Mouse (Mus musculus) adrenal gland, postnatal 25 days (tissue): ENCODE measurements at regions not wholly inside any gene's neighbourhood (a gene's known extent, or its start where the extent isn't known, plus 50 kb on each side); places are given as distances from the start of the nearest gene placed in this dataset.

Experiments used
- DNase-seq: peaks from one replicate; pipeline ENCODE4 v3.0.0; 2021; ENCODE audit warnings: mixed read lengths

GRCm38 (mm10) chr14:46517258-46517657 lies 126.8 kb upstream of the Bmp4 start:
- no peak for DNase-seq

DNA sequence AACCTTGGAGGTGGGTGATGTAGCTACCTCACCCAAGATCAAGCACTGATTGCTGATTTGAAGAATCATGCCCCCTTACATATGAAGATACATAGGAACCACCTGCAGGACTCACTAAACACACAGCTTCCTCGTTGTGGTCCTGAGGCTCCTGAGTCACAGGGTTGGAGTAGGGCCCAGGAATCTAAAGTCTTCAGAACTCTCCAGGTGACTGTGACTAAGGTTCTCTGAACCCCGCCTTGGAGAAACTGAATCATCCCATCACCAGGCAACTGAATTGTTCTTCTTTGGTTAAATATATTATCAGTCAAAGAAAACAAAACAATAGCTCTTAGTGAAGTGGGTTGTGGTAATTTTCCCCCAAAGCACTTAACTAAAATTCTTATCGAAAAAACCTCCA lies 125.8 kb upstream of the Bmp4 start:
- DNase-seq, result no peak

- no peak for DNase-seq
These were observed 123.9 kb upstream of the Bmp4 start for GRCm38 (mm10) chr14:46514262-46514932.

- DNase-seq, result no peak
These were observed 121.6 kb upstream of the Bmp4 start for GRCm38 (mm10) chr14:46512118-46512517.

GRCm38 (mm10) chr14:46508871-46509270 lies 118.4 kb upstream of the Bmp4 start:
- DNase-seq, result no peak

- DNase-seq, result no peak
These were observed 114.8 kb upstream of the Bmp4 start for GRCm38 (mm10) chr14:46505266-46505665.

DNA sequence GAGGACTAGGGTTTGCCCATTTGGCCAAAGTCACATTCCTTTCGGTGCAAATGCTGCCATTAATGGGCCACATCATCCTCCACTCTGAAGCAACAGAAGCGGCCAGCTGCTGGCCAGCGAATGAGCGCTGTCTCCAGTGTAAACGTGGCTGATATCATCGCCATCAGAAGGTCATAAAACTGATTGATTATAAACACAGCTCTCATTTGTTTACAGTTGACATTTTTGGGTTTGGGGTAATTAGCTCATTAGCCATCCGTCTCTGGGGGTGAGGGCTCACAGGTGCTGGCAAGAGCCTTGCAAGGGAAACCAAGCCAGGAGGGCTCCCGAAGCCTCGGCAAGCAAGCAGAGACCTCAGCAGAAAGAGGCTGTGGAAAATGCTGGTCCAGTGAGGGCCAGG lies 101.1 kb upstream of the Bmp4 start:
- DNase-seq, result no peak

- DNase-seq, result no peak
These were observed 100.7 kb upstream of the Bmp4 start for GRCm38 (mm10) chr14:46491182-46491581.

DNA sequence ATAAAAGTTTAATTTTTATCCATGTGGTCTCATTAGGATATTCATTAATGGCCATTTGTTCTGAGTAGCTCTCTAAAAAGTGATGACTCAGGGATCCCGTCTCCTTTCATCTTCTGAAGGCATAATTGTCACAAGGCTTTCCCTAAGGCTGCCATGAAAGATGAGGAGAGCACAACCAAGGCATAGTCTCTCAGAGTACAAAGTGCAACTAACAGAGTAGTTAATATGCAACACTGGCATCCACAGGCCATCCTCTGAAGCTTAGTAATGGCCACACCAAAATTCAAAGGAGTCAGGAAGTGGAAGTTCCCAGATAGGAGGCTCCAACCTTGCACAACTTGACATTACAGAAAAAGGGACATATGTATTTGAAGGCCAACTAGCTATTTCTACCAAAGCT lies 97.1 kb upstream of the Bmp4 start:
- no peak for DNase-seq

GRCm38 (mm10) chr14:46480396-46480795 lies 89.9 kb upstream of the Bmp4 start:
- no peak for DNase-seq

- no peak for DNase-seq
These were observed 85.5 kb upstream of the Bmp4 start for GRCm38 (mm10) chr14:46475945-46476344.

DNA sequence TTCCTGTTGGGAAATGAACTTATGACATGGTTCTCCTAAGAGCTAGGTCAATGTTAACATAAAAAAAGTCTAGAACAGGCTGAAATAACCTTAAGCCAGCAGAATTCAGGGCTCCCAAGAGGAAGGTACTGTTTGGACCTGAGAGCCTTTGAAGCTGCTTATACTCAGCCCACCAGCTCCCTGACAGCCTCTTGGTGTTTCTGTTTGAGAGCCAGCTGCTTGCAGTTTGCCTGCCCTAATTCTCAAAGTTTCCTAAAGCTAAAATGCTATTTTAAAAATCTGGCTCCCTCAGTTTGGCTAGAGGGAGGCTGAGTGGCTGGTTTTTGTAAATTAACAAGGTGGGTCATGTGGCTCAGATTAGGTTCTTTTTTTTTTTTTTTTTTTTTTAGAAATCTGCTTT lies 72.5 kb upstream of the Bmp4 start:
- no peak for DNase-seq

- no peak for DNase-seq
These were observed 71.5 kb upstream of the Bmp4 start for GRCm38 (mm10) chr14:46461960-46462359.

GRCm38 (mm10) chr14:46454500-46454899 lies 64.0 kb upstream of the Bmp4 start:
- DNase-seq, result no peak

DNA sequence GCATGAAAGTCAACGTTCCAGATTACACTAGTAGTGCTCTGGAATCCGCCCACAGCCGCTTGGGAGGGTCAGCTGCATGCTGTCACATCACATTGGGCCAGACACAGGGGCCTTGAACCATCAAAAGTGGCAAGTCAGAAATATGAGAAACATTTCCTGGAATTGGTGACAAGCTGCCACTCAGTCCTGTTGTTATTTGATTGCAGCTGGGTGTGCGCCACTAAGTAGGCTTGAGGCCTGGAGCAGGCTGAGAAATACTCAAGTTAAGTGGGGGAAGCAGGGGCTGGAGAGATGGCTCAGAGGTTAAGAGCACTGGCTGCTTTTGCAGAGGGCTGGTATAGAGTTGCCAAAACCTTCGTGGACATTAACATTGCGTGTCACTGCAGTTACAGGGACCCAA lies 51.2 kb upstream of the Bmp4 start:
- no peak for DNase-seq
